Mouse (Mus musculus) erythroid progenitor cell, adult 5-6 weeks (primary cell): ENCODE data around the gene Rest. TPM values are rescaled to one million over a fixed set of nuclear protein-coding genes. Genes with fewer than 3 reads are reported as not detected.

Source experiments
- ATAC-seq: replicated peaks from 2 replicates; pipeline ENCODE4 v1.8.0; 2016; ENCODE audit warnings: moderate number of reproducible peaks, mild to moderate bottlenecking, moderate TSS enrichment, inconsistent platforms; ENCODE audit not compliant: poor library complexity, low FRiP score, severe bottlenecking
- total RNA-seq, 2 experiments: library from RNA; stranded (forward) in 1 of 2; stranded (reverse) in 1 of 2; fragments of 150-400 nt in 1 of 2; fragments of 186-747, 209-891 nt in 1 of 2; gene quantifications; 2 replicates each; pipeline versions ENCODE4 v1.2.3 to v1.2.4; 2015 to 2017; ENCODE audit warnings: low replicate concordance in 2 of 2

Rest gene
- total RNA-seq, 2 experiments from 2014 or later: 8.8 to 13.4 TPM

GRCm38 (mm10) chr5:77301296-77301903 lies 36.1 kb downstream of the Rest start:
- ATAC-seq: no peak

GRCm38 (mm10) chr5:77307821-77308553 lies 42.7 kb downstream of the Rest start:
- ATAC-seq: no peak

GRCm38 (mm10) chr5:77309051-77309906 lies 44.0 kb downstream of the Rest start:
- ATAC-seq: 0 out of 2 replicates have a peak, but pooled peaks have one; percentile 23

DNA sequence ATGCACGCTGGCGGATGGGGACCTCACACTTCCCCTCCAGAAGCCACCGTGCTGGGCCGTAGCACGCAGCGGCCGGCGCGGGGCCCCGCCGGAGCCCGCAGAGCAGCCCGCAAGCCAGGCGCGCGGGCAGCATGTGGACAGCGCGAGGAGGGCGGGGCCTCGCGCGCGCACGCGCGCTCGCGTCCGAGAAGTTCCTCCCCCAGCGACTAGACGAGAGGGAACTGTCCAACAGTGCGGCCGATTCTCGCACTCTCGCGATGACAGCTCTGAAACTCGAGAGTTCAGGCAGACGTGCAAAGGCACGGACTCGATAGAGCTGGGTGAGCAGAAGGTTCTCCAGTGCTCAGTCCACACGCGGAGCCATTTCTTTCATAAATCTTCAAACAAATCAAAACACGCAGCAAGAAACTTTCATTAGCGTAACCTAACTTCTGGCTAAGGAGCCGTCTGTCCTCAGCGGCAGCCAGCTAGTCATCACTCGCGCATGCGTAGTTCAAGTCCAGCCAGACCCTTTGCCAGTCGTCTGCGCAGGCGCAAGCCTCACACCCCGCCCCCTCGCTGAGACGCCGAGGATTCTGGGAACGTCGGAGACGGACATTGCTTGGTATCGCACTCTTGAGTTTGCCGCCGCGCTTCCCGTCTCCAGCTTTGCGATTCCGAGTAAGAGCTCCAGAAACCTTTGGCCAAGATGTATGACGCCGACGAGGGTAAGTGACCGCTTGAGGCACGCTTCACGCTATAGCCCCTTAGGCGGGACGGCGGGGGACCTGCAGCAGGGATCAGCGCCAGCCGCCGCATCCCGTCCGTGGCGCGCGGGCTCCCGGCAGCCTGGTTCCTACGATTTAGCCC lies 44.9 kb downstream of the Rest start, which contains the start of the genes Noa1 and Polr2b:
Gene Noa1, minus strand, starts transcription at position 161 of the 849 bp plus-strand sequence.
Gene Polr2b, plus strand, starts transcription at position 224 of the 849 bp plus-strand sequence.
- peak; percentile 92 for ATAC-seq

DNA sequence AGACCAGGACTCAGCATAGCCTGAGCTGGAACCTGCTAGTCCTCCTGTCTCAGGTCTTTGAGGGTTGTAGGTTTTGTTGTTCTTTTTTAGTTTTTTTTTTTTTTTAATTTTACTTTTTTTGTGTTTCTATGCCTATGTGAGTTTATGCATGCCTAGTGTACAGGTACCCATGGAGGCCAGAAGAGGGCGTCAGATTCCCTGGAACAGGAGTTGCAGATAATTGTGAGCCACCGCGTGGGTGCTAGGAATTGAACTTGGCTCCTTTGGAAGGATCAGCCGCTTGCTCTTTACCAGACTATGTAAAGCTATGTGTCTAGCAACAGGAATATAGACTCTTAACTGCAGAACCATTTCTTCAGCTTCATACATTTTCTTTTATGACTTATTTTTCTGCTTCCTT lies 48.9 kb downstream of the Rest start:
- no peak for ATAC-seq

DNA sequence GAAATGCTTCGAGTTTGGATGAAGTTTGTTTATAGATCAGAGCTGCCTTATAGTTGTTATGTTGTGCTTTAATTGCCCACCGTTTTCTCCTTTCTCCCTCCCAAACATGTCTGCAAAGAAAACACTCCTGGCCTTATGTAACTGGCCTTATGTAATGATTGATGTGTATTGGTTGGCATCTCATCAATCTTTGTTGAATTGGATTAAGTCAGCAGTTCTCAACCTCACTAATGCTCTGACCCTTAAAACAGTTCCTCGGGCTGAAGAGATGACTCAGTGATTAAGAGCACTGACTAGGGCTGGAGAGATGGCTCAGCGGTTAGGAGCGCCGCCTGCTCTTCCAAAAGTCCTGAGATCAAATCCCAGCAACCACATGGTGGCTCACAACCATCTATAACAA lies 49.7 kb downstream of the Rest start:
- no peak for ATAC-seq

DNA sequence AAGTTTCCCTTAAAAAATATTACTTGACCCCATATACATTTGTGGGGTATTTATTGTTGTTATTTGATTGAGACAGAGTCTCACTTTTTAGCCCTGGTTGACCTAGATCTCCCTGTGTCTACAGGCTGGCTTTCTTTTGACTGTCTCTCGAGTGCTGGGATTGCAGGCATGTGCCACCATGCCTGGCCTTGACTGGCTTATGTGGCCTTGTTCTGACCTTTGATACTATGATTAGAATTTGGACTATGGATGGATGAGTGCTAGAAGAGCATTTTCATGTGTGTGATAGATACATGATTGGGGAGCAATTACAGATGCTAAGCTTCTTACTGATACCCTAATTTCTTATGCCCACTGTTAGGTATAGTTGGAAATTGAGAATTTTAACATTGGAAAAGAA lies 59.6 kb downstream of the Rest start:
- ATAC-seq: no peak

GRCm38 (mm10) chr5:77330154-77330553 lies 64.9 kb downstream of the Rest start:
- ATAC-seq: no peak

Other genes with a start within 250 kb of the Rest start
- not detected in 2 replicates for gene Thegl, start 249.5 kb upstream of the Rest start, total RNA-seq (2015; ENCODE audit: low replicate concordance)
- gene Thegl, start 249.5 kb upstream of the Rest start, total RNA-seq (2017; ENCODE audit: low replicate concordance): not detected in 2 replicates
- 2.1 and 4.3 TPM in 2 replicates for gene Hopx, start 150.4 kb upstream of the Rest start, total RNA-seq (2015; ENCODE audit: low replicate concordance)
- 2.4 TPM in 1 of 2 replicates, not detected in the other for gene Hopx, start 150.4 kb upstream of the Rest start, total RNA-seq (2017; ENCODE audit: low replicate concordance)
- not detected in 2 replicates for gene Spink2, start 54.0 kb upstream of the Rest start, total RNA-seq (2015; ENCODE audit: low replicate concordance)
- gene Spink2, start 54.0 kb upstream of the Rest start, total RNA-seq (2017; ENCODE audit: low replicate concordance): not detected in 2 replicates
- gene Noa1, start 44.6 kb downstream of the Rest start, total RNA-seq (2015; ENCODE audit: low replicate concordance): 6.3 and 10.5 TPM in 2 replicates
- 11.6 and 28.2 TPM in 2 replicates for gene Noa1, start 44.6 kb downstream of the Rest start, total RNA-seq (2017; ENCODE audit: low replicate concordance)
- 43.6 and 62.5 TPM in 2 replicates for gene Polr2b, start 44.7 kb downstream of the Rest start, total RNA-seq (2015; ENCODE audit: low replicate concordance)
- 53.7 and 109 TPM in 2 replicates for gene Polr2b, start 44.7 kb downstream of the Rest start, total RNA-seq (2017; ENCODE audit: low replicate concordance)
- gene Igfbp7, start 142.6 kb downstream of the Rest start, total RNA-seq (2015; ENCODE audit: low replicate concordance): 3.8 and 7.6 TPM in 2 replicates
- gene Igfbp7, start 142.6 kb downstream of the Rest start, total RNA-seq (2017; ENCODE audit: low replicate concordance): 0.90 TPM in 1 of 2 replicates, not detected in the other